Mouse (Mus musculus) midbrain, embryonic 15.5 days (tissue): ENCODE measurements at regions not wholly inside any gene's neighbourhood (a gene's known extent, or its start where the extent isn't known, plus 50 kb on each side); places are given as distances from the start of the nearest gene placed in this dataset.
"Not testable (repeated sequence)": the region's sequence is repeated elsewhere in the genome, so short reads cannot be mapped to it uniquely, and the experiment has no call there.

Source experiments
- ATAC-seq: fragments of 200-750 bp; cut with Nextera tagmentation; replicated peaks from 2 replicates; pipeline ENCODE4 v1.8.0; 2017; ENCODE audit warnings: moderate TSS enrichment
- H3K27ac ChIP-seq: fragments of 300-500 bp; sonication (generic); 2 replicates; pipeline ENCODE4 v1.5.1; 2015; ENCODE audit warnings: mild to moderate bottlenecking, inconsistent platforms
- H3K27me3 ChIP-seq: fragments of 300-500 bp; sonication (generic); replicated peaks from 2 replicates; pipeline ENCODE4 v1.6.1; 2015; ENCODE audit warnings: inconsistent platforms
- H3K36me3 ChIP-seq: fragments of 300-500 bp; sonication (generic); replicated peaks from 2 replicates; pipeline ENCODE4 v1.6.1; 2015; ENCODE audit warnings: inconsistent platforms
- H3K4me1 ChIP-seq: fragments of 300-500 bp; sonication (generic); 2 replicates; pipeline ENCODE4 v1.6.1; 2015; ENCODE audit warnings: inconsistent platforms
- H3K4me2 ChIP-seq: fragments of 300-500 bp; sonication (generic); 2 replicates; pipeline ENCODE4 v1.6.1; 2015; ENCODE audit warnings: inconsistent platforms, mild to moderate bottlenecking, moderate library complexity
- H3K4me3 ChIP-seq: fragments of 300-500 bp; sonication (generic); 2 replicates; pipeline ENCODE4 v1.5.1; 2015; ENCODE audit warnings: mild to moderate bottlenecking, inconsistent platforms
- H3K9ac ChIP-seq: fragments of 300-500 bp; sonication (generic); 2 replicates; pipeline ENCODE4 v1.6.1; 2015; ENCODE audit warnings: mild to moderate bottlenecking, inconsistent platforms
- H3K9me3 ChIP-seq: fragments of 300-500 bp; sonication (generic); 2 replicates; pipeline ENCODE4 v1.6.1; 2016; ENCODE audit warnings: inconsistent platforms
- WGBS: fragments of 180-500 bp; shearing (Covaris S2); methylation state at CpG from one replicate; pipeline ENCODE4 v1.1.7; 2015; ENCODE audit warnings: mixed read lengths; 5-methylcytosine and 5-hydroxymethylcytosine counted together

DNA sequence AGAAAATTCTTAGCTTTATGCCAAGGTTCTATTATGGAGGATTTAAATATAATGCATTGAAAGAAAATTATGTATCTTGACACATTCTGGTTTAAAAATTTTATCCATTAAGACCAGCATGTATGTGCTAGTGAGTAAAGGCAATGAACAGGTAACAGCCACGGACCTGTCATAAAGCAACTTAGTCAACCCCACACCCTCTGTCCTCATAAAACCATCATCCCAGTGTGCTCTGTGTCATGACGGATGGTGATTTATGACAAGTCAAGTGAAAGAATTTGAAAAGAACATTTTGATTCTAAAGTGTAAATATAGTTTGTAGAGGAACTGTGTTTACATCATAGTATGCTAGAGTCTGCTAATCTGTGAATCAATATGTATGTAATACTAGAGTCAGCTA lies 946.3 kb upstream of the Cypt12 start:
- Histone ChIP-seq H3K9ac (no peak overlapping the region), H3K4me2 (no peak overlapping the region), H3K27me3 (no peaks in the 10 kb centered on the region), H3K36me3 (no peaks in the 10 kb centered on the region), H3K4me1 (no peaks in the 10 kb centered on the region), H3K9me3 (no peaks in the 10 kb centered on the region), H3K4me3 (no peak overlapping the region), H3K27ac (no peak overlapping the region)
- ATAC-seq: no peak
- 89% methylated on average over 2 of the region's 2 CpGs for WGBS

DNA sequence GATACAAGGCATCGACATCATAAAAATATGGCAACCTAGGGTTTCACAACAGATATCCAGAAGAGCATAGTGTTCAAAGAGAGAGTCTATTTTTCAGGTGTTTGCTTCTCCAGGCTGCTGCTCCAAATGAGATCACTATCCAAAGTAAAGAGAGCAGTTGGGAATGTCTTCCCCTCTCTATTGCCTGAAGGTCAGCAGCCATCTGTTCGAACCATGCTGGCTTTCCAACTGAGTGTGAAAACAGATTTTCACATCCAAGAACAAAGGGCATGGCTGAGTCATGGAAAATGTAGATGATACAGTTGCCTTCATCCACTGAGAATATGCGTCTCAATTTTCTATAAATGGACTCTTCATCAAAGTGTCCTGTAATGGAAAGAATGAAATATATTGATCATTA lies 945.1 kb upstream of the Cypt12 start:
- Histone ChIP-seq H3K27me3 (no peaks in the 10 kb centered on the region), H3K36me3 (no peaks in the 10 kb centered on the region), H3K4me3 (no peak overlapping the region), H3K27ac (no peak overlapping the region), H3K9me3 (no peaks in the 10 kb centered on the region), H3K9ac (no peak overlapping the region), H3K4me1 (no peaks in the 10 kb centered on the region), H3K4me2 (no peak overlapping the region)
- 71% methylated on average over 3 of the region's 3 CpGs for WGBS
- ATAC-seq: no peak

DNA sequence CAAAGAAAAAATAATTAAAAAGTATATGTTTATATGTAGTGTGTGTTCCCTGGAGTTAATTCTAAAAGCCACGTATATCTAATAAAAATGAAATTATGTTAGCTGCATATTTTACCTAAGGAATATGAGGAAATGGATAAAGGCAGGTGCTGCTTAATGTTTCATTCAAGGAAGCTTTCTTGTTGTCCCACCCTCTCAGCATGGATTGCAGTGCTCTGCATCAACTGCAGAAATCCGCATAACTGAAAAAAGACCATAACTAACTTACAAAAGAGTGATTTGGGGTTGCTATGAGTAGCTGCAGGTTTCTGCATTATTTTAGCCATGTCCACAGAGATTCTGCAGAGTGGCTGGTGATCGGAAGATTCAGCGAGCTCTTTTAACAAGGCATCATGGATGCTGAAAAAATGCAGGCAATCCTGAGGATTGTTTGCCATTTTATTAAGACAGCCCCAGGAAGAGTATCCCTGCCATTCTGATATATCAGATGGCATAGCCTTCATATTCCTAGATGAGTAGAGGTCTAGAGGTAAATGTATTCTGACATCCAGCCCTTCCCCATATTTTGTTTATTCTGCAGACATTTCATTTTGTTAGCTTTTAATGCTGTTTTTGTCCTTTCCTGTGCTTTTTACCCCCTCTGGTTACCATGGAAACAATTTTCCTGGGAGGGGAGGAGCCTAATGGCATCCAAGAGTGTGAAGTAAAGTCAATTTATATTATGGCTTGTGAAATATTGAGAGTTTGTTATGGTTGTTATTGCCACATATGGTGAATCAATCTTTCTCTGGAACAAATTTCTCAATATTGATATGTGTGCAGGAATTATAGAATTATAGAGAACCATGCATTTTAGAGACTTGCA lies 933.8 kb upstream of the Cypt12 start:
- WGBS: 52% methylated on average over 4 of the region's 4 CpGs
- no peaks in the 10 kb centered on the region for H3K36me3 ChIP-seq
- H3K4me3 ChIP-seq: no peak overlapping the region
- H3K4me2 ChIP-seq: peak overlapping the region; percentile 1; the same call in 1 of the 2 replicates
- peak overlapping the region; percentile 71 for H3K27ac ChIP-seq
- peaks cover 7% of the 10 kb centered on the region for H3K4me1 ChIP-seq
- peak; percentile 92 for ATAC-seq
- H3K9ac ChIP-seq: no peak overlapping the region
- H3K9me3 ChIP-seq: no peaks in the 10 kb centered on the region
- no peaks in the 10 kb centered on the region for H3K27me3 ChIP-seq

DNA sequence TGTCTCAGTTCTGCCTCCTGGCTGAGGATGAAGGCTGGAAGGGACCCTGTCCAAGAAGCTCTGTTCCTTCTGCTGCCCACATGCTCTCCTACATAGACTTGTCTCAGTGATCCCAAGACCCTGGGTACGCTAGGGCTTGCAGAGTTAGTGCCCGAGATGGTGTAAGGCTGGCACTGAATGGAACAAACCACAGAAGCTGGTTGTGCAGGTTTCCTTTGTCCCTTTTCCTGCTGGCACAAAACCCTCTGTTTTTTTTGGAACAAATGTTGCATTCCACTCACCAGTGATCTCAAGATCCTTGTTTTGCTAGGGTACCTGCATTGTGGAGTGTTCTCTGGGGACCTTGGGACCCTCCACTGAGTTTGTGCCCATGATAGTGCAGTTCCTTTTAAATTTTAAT lies 897.4 kb upstream of the Cypt12 start:
- Histone ChIP-seq H3K9me3 (no peaks in the 10 kb centered on the region), H3K4me1 (no peaks in the 10 kb centered on the region), H3K4me2 (no peak overlapping the region), H3K9ac (no peak overlapping the region), H3K4me3 (no peak overlapping the region), H3K36me3 (no peaks in the 10 kb centered on the region), H3K27me3 (no peaks in the 10 kb centered on the region), H3K27ac (no peak overlapping the region)
- no peak for ATAC-seq
- 89% methylated on average over 2 of the region's 2 CpGs for WGBS

DNA sequence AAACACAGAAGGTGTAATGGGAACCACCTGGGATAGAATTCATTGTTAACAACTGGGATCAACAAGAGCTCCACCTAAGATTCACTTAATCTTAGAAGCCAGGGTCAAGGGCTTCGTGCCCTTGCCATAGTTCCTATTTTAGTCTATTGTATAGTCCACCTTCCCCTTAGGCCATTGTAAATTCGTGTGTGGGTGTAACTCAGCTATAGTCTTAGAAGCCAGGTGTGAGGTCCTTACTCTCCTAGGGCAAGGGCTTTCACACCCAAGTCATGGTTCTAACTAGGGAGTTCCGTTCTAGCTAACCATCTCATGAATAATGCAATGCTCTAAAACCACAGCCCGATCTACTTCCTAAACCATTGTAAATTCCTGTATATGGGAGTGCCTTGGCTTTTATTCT lies 889.8 kb upstream of the Cypt12 start:
- H3K27ac ChIP-seq: not testable (repeated sequence)

DNA sequence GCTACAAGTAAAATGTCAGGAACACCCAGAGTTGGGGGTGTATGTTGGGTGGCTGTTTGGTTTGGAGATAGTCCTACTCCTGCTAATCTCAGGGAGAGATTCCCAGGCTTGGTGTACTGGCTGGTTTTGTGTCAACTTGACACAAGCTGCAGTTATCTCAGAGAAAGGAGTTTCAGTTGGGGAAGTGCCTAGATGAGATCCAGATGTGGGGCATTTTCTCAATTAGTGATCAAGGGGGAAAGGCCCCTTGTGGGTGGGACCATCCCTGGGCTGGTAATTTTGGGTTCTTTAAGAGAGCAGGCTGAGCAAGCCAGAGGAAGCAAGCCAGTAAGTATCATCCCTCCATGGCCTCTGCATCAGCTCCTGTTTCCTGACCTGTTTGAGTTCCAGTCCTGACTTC lies 841.9 kb upstream of the Cypt12 start:
- H3K27ac ChIP-seq, H3K27me3 ChIP-seq, H3K4me3 ChIP-seq, H3K9me3 ChIP-seq, H3K4me2 ChIP-seq, ATAC-seq, H3K4me1 ChIP-seq, H3K36me3 ChIP-seq, H3K9ac ChIP-seq: not testable (repeated sequence)

More for the DNA sequence above, 889.8 kb upstream of the Cypt12 start:
- H3K4me2 ChIP-seq, H3K4me3 ChIP-seq, H3K9ac ChIP-seq, H3K9me3 ChIP-seq, H3K36me3 ChIP-seq, H3K27me3 ChIP-seq, ATAC-seq, H3K4me1 ChIP-seq: not testable (repeated sequence)
- WGBS: 77% methylated on average over 4 of the region's 4 CpGs
